Mouse (Mus musculus) bone marrow, adult 2 months (tissue): ENCODE measurements around the gene Itprid1.

Experiments
- CTCF ChIP-seq: fragments of 200-500 bp; IDR thresholded peaks from 2 replicates; pipeline ENCODE4 v1.5.1; 2011; ENCODE audit warnings: low read length, control low read depth; ENCODE audit not compliant: control insufficient read depth, insufficient read depth
- POLR2A ChIP-seq: fragments of 200-500 bp; IDR thresholded peaks from 2 replicates; pipeline ENCODE4 v1.6.1; 2011; ENCODE audit warnings: low read depth, mild to moderate bottlenecking, control low read depth, low read length, borderline replicate concordance; ENCODE audit not compliant: control insufficient read depth

DNA sequence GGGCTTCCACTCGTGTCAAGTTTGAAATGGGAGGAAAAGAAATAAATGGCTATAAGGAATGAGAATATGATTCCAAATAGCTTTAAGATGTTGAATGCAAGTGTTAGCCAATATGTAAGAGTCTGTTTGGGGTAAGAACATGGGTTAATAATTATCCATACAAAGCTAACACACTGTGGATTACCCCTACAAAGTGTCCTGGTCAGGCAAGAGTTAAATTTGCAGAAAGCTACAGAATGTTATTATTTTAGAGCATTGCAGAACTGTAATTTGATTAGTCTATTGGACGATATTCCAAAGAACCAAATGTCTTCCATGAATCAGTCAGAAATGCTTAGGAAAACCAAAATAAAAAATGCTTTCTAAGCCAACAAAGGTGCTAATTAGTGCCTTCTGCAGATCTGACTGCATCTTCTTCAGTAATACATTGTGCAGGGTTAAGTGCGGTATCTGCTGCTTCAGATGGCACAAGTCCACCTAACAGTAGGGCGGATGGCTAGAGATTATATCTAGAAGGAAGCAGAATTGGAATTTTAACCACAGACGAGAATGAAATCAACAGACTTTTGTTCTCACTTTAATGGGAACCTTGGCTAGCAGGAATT is 42.8 kb downstream of the Itprid1 start:
- TF ChIP-seq POLR2A (no peak), CTCF (no peak)
